Mouse (Mus musculus) cerebellum, adult 11-12 months (tissue): ENCODE measurements around the gene Rhox2e.
"Not testable (repeated sequence)": the region's sequence is repeated elsewhere in the genome, so short reads cannot be mapped to it uniquely, and the experiment has no call there.

ENCODE experiments used
- DNase-seq: peaks from one replicate; pipeline ENCODE4 v3.0.0; 2022

Gene Rhox2e

DNA sequence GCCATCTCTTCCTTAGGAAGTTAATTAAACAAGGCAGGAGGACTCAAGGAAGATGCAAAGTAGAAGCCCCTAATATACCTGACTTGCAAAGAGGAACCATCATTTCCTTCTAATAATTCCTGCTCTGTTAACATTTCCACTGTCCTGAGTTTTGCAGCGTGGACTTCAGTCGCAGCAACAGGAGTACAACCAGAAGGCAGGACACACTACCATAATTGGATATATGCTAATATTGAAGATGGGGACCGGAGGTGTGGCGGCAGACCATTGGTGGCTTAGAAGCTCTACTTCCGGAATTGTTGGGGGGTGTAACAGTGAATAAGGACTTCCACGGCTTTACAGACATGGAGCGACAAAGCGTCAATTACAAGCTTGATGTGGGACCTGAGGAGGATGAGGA is at the start of gene Rhox2e:
TSS of gene Rhox2e (plus strand) at position 301 of the 400 bp plus-strand sequence.
- DNase-seq: not testable (repeated sequence)

DNA sequence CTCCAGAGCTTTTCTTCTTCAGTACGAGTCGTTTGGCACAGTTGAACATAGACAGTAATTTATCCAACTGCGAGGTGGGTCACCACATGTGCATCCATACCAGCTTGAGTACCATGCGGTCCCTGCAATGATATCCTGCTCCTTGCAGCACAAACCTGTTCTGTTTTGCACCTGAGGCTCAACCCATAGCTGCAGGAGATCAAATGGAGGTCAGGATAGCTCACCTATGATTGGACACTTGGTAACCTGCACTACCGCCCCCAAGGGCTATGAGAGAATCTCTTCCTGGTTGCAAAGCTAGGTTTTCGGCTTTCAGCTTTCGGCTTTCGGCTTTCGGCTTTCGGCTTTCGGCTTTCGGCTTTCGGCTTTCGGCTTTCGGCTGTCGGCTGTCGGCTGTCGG is 16.2 kb upstream of the Rhox2e start, which contains the start of gene Rhox4d:
TSS of gene Rhox4d (plus strand) at position 301 of the 400 bp plus-strand sequence.
- DNase-seq: not testable (repeated sequence)

DNA sequence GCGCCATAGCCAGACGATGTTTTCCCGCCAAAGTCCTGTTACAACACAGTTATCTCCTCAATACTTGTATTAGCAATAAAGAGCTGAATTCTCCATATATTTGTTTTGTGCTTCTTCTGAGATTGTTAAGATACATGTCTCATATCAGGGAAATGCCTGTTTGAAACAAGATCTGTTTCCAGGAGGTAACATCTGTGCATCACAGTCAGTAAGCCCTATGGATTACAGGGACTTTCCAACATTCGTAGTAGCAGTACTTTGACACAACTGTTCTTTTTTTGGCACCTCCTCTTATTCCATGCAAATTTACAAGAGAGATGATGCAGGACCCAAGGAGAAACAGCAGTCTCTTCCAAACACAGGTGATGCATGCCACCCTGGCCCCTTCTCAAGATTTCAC is 11.5 kb downstream of the Rhox2e start, which contains the start of gene Rhox3e:
TSS of gene Rhox3e (plus strand) at position 301 of the 400 bp plus-strand sequence.
- not testable (repeated sequence) for DNase-seq

DNA sequence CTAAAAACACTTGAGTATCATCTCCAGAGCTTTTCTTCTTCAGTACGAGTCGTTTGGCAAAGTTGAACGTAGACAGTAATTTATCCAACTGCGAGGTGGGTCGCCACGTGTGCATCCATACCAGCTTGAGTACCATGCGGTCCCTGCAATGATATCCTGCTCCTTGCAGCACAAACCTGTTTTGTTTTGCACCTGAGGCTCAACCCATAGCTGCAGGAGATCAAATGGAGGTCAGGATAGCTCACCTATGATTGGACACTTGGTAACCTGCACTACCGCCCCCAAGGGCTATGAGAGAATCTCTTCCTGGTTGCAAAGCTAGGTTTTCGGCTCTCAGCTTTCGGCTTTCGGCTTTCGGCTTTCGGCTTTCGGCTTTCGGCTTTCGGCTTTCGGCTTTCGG is 26.9 kb downstream of the Rhox2e start, which contains the start of gene Rhox4e:
TSS of gene Rhox4e (plus strand) at position 301 of the 400 bp plus-strand sequence.
- DNase-seq: not testable (repeated sequence)

DNA sequence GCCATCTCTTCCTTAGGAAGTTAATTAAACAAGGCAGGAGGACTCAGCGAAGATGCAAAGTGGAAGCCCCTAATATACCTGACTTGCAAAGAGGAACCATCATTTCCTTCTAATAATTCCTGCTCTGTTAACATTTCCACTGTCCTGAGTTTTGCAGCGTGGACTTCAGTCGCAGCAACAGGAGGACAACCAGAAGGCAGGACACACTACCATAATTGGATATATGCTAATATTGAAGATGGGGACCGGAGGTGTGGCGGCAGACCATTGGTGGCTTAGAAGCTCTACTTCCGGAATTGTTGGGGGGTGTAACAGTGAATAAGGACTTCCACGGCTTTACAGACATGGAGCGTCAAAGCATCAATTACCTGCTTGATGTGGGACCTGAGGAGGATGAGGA is 40.9 kb downstream of the Rhox2e start, which contains the start of gene Rhox2f:
TSS of gene Rhox2f (plus strand) at position 301 of the 400 bp plus-strand sequence.
- DNase-seq: not testable (repeated sequence)

DNA sequence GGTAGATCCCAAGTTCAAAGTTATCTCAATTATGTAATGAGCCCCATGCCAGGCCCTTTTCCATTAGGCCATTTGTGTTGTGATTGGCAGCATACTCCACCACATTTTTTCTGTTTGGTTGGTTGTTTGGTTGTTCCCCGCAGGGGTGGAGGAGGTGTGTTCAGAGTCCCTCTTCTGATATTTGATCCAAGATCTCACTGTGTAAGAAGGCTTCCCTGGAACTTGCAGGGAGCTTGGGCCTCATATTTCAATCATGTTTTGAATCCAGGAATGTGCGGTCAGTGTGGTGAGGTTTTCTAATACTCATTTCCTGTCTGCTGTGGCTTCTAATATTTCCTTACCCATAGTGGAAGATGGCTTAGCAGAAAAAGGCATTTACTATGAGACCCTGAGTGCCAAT is 42.4 kb downstream of the Rhox2e start:
- not testable (repeated sequence) for DNase-seq

DNA sequence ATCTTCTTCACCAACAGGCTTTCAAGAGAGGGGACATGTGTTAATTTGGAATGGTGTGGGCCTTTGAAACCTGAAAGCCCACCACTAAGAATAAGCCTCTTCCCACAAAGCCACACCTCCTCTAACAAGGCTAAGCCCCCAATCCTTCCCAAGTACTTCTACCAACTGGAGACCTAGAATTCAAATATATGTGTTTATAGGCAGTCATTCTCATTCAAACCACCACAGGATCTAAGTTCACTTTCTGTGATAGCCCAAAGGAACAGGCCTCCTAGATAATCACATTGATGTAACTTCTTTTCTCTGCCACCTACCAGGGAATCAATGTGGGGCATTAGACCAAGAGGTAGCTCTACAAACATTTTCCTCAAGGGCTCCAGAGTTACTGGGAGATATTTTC is 50.4 kb downstream of the Rhox2e start, which contains the start of gene Rhox3f:
TSS of gene Rhox3f (plus strand) at position 301 of the 400 bp plus-strand sequence.
- DNase-seq: not testable (repeated sequence)
